Mouse (Mus musculus): ENCODE measurements around the gene Cant1.
"Not testable (repeated sequence)": the region's sequence is repeated elsewhere in the genome, so short reads cannot be mapped to it uniquely, and the experiment has no call there.

Gene Cant1

GRCm38 (mm10) chr11:118408051-118408740, 10.7 kb downstream of the Cant1 start:
- no peak for DNase-seq (ENCODE audit: low spot score in 2 of 2)

GRCm38 (mm10) chr11:118407318-118407910, 11.5 kb downstream of the Cant1 start:
- peak; percentile 57 to 84 for DNase-seq (ENCODE audit: low spot score in 2 of 2)

GRCm38 (mm10) chr11:118406521-118406920, 12.4 kb downstream of the Cant1 start:
- no peak for DNase-seq (ENCODE audit: low spot score in 2 of 2)

DNA sequence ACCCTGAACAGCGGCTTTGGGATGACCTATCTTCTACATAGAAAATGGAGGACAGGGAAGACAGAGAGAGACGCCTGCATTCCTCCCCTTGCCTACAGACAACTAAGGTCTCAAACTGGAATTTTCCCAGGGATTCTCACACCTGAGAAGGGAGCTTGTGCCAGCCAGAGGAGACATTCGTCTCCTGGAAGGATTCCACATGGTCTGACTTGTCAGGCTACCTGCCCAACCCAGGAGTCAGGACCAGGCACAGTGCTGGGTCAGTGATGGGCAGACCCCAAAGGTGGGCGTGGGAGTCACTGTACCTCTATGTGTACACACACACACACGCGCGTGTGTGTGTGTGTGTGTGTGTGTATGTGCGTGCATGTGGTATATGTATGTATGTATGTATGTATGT, 13.6 kb downstream of the Cant1 start:
- DNase-seq (ENCODE audit: low spot score in 2 of 2): no peak

DNA sequence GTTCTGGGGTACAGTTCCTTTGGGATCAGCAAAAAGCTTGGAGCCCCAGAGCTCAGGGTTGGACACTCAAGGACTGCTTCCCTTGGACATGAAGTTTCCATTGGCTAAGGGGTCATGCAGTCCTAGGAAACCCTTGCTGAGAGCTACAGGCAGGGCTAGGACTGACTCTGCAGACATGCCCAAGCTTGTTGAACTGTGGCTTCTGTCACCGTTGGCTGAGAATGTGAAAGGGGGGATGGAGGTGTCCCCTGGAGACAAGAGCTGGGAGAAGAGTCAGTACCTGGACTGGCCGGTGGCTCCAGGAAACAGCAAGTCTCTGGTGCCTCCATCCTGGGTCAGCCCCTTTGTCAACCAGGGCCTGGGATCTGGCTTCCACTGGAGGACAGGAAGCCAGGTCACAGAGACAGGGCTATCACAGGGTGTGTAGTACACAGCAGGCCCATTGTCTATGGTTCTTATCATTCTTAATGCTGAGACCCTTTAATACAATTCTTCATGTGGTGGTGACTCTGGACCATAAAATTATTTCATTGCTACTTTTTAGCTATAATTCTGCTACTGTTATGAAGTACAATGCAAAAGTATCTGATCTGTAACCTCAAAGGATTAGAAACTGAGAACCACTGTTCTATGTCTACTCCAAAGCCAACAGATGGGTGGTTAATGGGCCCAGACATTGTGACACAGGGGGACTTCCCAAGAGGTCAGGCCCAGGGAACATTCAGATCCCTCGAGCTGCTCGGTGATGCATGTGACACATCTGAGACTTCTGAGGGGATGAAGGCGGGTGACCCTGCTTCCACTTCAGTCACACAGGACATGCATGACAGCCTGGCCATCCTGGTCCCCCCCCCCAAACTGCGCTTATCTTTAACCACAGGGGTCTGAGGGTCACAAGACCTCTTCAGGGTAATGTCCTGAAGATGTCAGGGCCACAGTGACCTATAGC, 14.7 kb downstream of the Cant1 start:
- DNase-seq (ENCODE audit: low spot score in 2 of 2): no peak

- no peak for DNase-seq (ENCODE audit: low spot score in 2 of 2)
Observed at GRCm38 (mm10) chr11:118403183-118403582, 15.7 kb downstream of the Cant1 start.

GRCm38 (mm10) chr11:118401760-118402280, 17.1 kb downstream of the Cant1 start, which contains the start of gene Lgals3bp:
Gene Lgals3bp (minus strand): TSS chr11:118402092.
- DNase-seq (ENCODE audit: low spot score in 2 of 2): peak in 1 of 2 experiments; percentile 25

DNA sequence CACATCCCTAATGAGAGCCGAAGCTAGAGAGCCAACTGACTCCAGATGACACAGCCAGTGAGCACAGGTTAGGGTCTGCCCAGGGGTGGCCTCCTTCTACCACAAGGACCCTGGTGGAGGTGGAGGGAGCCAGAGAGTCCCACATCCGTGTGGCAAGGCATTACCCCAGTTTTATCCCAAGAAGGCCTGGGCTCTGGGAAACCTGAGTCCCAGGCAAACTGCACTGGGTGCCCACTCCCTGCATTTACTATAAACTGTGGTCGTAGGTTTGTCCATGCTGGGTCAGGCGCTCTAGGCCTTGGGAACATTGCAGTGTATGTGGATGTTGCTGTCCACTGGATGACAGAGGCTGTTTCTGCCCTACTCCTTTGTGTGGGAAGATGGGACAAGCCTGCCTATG, 17.7 kb downstream of the Cant1 start:
- DNase-seq (ENCODE audit: low spot score in 2 of 2): peak in 1 of 2 experiments; percentile 11

- DNase-seq (ENCODE audit: low spot score in 2 of 2): peak in 1 of 2 experiments; percentile 13
Observed at GRCm38 (mm10) chr11:118400566-118400936, 18.3 kb downstream of the Cant1 start.

GRCm38 (mm10) chr11:118399891-118400565, 18.9 kb downstream of the Cant1 start:
- DNase-seq (ENCODE audit: low spot score in 2 of 2): no peak

- no peak for DNase-seq (ENCODE audit: low spot score in 2 of 2)
Observed at GRCm38 (mm10) chr11:118397806-118398530, 20.9 kb downstream of the Cant1 start.

DNA sequence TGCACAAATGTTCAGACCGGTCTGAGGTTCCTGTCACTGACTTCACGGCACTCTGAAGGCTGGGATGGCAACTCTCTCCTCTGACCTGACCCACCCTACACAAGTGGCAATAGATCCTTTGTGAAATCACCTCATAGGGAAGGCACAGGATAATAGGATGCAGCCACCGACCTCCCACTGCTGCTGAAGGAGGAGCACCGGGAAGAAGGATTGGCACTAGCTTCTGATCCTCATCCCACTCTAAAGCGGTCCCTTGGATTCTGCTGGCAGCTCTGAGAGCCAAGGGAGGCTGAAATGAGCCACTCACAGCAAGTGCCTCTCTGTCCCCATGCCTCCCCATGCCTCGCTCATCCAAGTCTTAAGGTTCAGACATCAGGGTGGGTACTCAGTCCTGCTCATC, 24.3 kb downstream of the Cant1 start:
- DNase-seq (ENCODE audit: low spot score in 2 of 2): no peak

- no peak for DNase-seq (ENCODE audit: low spot score in 2 of 2)
Observed at GRCm38 (mm10) chr11:118393991-118394390, 24.9 kb downstream of the Cant1 start.

GRCm38 (mm10) chr11:118387816-118388215, 31.1 kb downstream of the Cant1 start:
- not testable (repeated sequence) for DNase-seq (ENCODE audit: low spot score in 2 of 2)

DNA sequence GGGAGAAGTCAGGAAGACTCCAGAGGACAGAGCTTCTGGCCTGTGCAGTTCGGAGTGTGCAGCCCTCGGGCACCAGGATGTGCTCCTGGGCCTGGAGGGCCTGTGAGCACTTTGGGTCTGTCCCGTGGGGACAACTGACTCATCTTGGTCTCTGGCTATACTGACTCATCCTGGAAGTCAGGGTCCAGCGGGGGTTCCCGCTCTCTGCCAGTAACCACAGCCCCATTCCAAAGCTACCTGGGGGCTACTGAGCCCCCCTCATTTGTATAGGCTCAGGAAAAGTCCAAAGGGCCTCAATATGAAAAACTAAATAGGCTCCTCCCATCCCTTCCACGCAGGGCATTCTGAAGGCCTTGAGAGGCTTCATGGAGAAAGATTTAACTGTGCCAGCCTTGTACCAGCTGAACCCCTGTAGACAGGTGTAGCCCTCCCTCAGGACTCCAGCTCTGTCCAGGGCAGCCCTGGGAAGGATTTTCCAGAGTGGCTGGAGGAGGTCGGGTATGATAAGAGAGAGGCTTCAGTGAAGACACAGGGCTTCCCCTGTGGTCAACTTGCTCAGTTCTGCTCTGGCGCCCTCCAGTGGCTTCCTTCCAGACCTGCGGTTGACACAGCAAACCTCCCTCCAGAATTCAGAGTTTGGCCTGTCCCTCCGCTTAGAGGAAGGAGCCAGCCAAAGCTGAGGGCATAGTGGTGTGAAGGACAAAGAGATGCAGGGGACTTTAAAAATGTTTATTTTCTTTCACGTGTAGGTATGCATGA, 39.5 kb downstream of the Cant1 start:
- DNase-seq (ENCODE audit: low spot score in 2 of 2): peak; percentile 73 to 91

DNA sequence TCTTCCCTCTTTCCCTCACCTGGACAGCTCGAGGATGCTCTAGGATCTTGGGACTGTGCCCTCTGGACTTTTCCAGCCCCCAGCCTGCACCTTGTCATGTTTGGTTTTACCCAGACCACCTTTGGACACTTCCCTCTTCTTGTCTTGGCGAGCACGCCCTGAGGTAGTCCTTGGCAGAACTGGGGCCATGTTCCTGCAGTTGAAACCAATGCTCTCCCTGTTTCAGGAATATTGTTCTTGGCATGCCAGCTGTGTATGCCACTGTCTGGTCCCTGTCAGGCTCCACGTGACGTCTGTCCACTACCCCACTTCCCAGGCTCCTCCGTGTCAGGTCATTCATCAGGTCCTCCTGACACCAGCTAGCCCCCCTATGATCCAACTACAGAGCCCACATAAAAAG, 40.2 kb downstream of the Cant1 start:
- peak in 1 of 2 experiments; percentile 53 for DNase-seq (ENCODE audit: low spot score in 2 of 2)

DNA sequence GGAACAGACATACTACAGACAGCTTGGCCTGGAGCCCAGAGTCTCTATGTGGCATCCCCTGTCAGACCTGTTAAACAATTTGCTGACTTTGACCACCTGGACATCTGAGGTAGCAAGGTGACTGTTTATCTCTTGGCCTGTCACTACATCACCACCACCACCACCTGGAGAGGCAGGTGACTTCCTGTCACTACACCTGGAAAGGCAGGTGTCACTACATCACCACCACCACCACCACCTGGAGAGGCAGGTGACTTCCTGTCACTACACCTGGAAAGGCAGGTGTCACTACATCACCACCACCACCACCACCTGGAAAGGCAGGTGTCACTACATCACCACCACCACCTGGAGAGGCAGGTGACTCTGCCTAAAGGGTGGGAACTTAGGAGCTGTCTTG, 42.6 kb downstream of the Cant1 start:
- not testable (repeated sequence) for DNase-seq (ENCODE audit: low spot score in 2 of 2)

- DNase-seq (ENCODE audit: low spot score in 2 of 2): no peak
Observed at GRCm38 (mm10) chr11:118375881-118376280, 43.0 kb downstream of the Cant1 start.

DNA sequence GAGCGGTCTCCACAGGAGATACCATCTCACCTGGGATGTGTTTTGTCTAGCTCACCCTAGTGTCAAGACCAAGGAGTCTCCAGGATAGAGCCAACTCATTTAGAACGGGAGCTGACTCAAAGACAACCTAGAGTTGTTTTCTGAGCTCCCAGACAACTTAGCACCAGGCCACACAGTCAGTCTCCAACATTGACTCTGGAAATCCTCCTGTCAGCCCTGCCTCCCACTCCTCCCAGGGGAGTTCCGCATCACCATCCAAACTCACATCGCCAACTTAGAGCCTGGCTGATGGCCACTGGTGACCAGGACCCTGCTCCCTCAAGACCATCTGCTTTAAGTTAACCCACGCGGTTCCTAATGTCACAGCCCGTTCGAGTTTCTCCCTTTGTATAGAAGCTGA, 43.4 kb downstream of the Cant1 start:
- no peak for DNase-seq (ENCODE audit: low spot score in 2 of 2)

DNA sequence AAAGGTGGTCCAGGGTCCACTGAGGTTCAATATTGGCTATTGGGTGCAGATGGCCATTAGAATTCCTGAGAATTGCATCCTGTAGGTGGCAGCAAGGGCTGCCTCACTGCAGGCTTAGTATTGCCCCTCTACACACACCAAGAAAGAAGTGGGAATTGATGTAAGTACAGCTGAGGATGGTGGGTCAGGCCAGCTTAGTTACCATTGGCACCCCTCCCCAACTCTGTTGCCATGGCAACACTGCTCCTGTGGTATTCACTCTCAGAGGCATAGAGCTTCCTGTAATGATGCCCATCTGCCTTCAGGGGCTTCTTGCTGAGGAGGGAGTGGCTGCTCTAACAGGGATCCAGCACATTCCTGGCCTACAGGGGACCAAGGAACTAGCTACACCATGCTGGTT, 43.9 kb downstream of the Cant1 start:
- no peak for DNase-seq (ENCODE audit: low spot score in 2 of 2)
